Mouse (Mus musculus): ENCODE measurements around the gene Fam71a. TPM values are rescaled to one million over a fixed set of nuclear protein-coding genes. Genes with fewer than 3 reads are reported as not detected.

The Fam71a gene
- polyA plus RNA-seq, 1 experiment from 2014 or later, result not detected

DNA sequence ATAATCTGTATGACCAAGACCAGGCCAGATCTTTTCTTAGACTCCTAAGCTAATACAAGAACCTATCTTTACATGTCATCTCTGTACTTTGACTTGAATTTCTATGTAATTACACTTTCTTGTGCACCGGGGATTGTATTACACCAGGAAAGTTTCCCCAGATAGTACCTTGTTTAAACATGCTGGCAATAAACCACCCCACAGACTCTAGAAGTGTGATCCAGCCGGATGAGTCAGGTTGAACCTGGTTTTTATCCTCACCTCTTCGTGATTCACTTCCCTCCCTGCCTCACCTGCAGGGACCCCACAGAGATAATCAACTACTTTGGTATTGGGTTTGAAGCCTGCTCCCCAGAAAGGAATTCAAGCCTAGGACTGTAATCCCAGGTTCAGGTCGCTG is 29.2 kb downstream of the Fam71a start:
- 57% methylated on average over 4 of the region's 4 CpGs for WGBS
- H3K4me1 ChIP-seq, result 0 out of 2 replicates have a peak, but pooled peaks cover 3% of the 10 kb centered on the region
- no peak overlapping the region for H3K4me2 ChIP-seq (replicated peaks)
- no peak for ATAC-seq (replicated peaks)
- no peaks in the 10 kb centered on the region for H3K36me3 ChIP-seq
- no peak overlapping the region for H3K27ac ChIP-seq (replicated peaks)
- H3K27me3 ChIP-seq, result no peaks in the 10 kb centered on the region
- no peak overlapping the region for H3K9ac ChIP-seq (replicated peaks)
- no peaks in the 10 kb centered on the region for H3K9me3 ChIP-seq
- H3K4me3 ChIP-seq, result no peak overlapping the region

DNA sequence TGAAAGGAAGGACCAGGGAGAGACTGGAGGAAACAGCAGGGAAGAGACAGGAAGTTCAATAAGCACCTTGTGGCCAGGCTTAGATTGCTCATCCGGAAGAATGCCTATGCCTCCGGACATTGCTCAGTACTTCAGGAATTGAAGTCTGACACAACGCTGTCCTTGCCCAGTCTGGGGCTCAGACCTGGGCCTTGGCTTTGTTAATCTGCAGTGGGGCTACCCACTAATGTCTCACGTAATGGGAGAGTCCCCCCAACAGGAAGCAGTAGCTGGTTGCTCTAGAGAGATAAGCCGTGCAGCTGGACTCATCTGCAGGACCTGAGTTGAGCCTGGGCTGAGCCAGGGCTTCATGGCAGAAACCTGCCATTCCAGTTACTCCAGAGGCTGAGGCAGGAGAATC is 31.7 kb downstream of the Fam71a start:
- WGBS, result 75% methylated on average over 5 of the region's 5 CpGs
- ATAC-seq (replicated peaks), result no peak

DNA sequence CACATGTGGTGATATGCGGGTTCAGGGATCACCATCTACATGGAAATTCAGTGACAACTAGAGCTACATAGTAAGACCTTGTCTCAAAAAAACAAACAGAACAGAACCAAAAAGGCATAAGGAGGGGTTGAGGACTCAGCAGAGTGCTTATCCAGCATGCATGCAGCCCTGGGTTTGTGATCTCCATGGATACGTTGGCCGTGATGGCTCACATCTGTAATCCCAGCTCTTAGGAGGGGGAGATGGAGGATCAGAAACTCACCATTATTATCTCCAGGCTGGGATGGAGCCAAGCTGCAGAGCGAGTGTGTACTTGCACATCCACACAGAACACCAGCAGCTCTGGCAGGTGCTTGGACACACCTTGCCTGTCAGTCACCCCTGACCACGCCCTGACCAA is 32.4 kb downstream of the Fam71a start:
- H3K4me1 ChIP-seq, result no peaks in the 10 kb centered on the region
- ATAC-seq (replicated peaks), result no peak
- H3K27ac ChIP-seq (replicated peaks), result no peak overlapping the region
- no peaks in the 10 kb centered on the region for H3K36me3 ChIP-seq
- no peak overlapping the region for H3K4me2 ChIP-seq (replicated peaks)
- WGBS, result 73% methylated on average over 5 of the region's 5 CpGs
- H3K9ac ChIP-seq (replicated peaks), result no peak overlapping the region
- H3K9me3 ChIP-seq, result no peaks in the 10 kb centered on the region
- H3K4me3 ChIP-seq, result no peak overlapping the region
- H3K27me3 ChIP-seq, result no peaks in the 10 kb centered on the region

More for the DNA sequence above, 31.7 kb downstream of the Fam71a start:
- no peak overlapping the region for H3K9ac ChIP-seq (replicated peaks)
- H3K27ac ChIP-seq (replicated peaks), result no peak overlapping the region
- no peaks in the 10 kb centered on the region for H3K36me3 ChIP-seq
- H3K27me3 ChIP-seq, result no peaks in the 10 kb centered on the region
- no peak overlapping the region for H3K4me2 ChIP-seq (replicated peaks)
- H3K9me3 ChIP-seq, result no peaks in the 10 kb centered on the region
- H3K4me3 ChIP-seq, result no peak overlapping the region
- H3K4me1 ChIP-seq, result no peaks in the 10 kb centered on the region

DNA sequence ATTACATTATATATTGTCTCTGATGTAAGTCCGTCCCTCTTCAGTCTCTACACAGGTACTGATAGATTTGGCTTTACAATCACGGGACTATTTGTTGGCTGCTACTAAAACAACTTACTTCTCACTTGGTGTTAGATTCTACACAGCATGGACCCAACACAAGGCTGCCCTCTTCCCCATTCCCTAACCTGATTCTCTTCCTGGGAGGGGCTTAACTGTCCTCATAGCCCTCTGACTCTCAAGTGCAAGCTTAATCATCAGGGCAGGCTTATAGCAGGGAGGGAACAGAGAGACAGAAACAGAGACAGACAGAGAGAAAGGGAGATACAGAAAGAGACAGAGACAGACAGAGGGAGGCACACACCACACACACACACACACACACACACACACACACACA is 32.9 kb downstream of the Fam71a start:
- no peak overlapping the region for H3K4me3 ChIP-seq
- no peaks in the 10 kb centered on the region for H3K36me3 ChIP-seq
- H3K9me3 ChIP-seq, result no peaks in the 10 kb centered on the region
- no peak for ATAC-seq (replicated peaks)
- no peak overlapping the region for H3K27ac ChIP-seq (replicated peaks)
- WGBS, result 88% methylated on average over 2 of the region's 2 CpGs
- H3K4me1 ChIP-seq, result no peaks in the 10 kb centered on the region
- no peaks in the 10 kb centered on the region for H3K27me3 ChIP-seq
- no peak overlapping the region for H3K4me2 ChIP-seq (replicated peaks)
- H3K9ac ChIP-seq (replicated peaks), result no peak overlapping the region

DNA sequence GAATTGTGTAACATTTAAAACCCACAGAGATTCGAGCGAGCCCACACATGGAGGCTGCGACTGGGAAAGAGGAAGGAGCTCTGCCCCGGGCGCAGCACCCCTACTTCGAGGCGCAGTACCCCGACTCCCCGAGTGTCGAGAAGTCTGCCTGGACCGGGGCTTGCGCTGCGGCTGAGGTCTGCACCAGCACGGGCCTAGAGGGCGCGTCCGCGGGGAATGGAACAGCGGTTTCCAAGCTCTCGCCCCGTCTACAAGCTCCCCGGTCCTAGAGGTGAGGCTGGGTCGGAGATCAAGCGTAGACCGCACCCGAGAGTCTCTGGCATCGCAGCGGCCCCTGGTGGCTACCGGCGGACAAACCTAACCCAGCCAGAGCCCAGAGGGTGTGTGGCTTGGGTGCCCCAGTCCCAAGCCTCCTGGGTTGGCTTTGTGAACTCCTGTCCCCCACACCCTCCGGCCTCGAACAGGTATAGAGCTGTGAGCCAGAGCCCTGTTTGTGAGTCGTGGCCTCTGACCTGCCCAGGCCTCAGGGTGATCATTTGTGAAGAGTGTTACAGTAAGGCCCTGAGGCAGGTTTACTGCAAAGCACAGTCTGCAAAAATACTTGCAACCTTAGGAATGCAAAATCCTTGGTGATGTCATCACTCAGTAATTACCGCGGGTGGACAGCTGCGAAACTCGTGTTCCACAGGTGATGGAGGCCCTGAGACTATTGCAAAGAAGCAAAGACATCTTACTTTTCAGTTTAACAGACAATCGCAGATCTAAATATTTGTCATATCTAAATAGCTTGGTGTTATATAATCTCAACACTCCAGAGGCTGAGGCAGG is 38.6 kb downstream of the Fam71a start:
- WGBS, result 15% methylated on average over 38 of the region's 38 CpGs
- H3K4me2 ChIP-seq (replicated peaks), result peak overlapping the region; percentile 37
- H3K9ac ChIP-seq (replicated peaks), result no peak overlapping the region
- H3K27me3 ChIP-seq, result 0 out of 2 replicates have a peak, but pooled peaks cover 3% of the 10 kb centered on the region
- H3K9me3 ChIP-seq, result no peaks in the 10 kb centered on the region
- H3K27ac ChIP-seq (replicated peaks), result no peak overlapping the region
- no peaks in the 10 kb centered on the region; the same call in 1 of the 2 replicates for H3K4me1 ChIP-seq
- peak overlapping the region; percentile 23 for H3K4me3 ChIP-seq
- peak; percentile 72 for ATAC-seq (replicated peaks)
- no peaks in the 10 kb centered on the region for H3K36me3 ChIP-seq

DNA sequence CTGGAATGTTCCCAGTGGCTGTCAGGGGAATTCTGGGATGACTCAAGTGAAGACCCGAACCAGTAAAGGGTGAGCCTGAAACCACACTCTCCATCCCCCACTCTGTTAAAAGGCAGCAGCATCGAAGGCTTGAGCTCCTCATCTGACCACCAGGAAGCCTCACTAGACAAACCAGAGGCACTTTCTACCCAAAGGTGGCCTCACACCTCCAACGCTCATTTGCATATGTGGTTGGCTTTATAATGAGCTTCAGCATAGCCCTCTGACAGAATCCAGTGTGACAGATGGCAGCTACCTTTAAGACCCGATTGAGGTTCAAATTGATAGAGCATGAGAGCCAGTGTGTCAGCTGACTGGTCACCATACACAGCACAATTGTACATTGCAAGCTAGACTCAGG is 40.3 kb downstream of the Fam71a start:
- no peak for ATAC-seq (replicated peaks)
- Histone ChIP-seq H3K4me3 (no peak overlapping the region), H3K36me3 (no peaks in the 10 kb centered on the region), H3K9ac (replicated peaks) (no peak overlapping the region), H3K27ac (replicated peaks) (no peak overlapping the region), H3K9me3 (no peaks in the 10 kb centered on the region), H3K27me3 (0 out of 2 replicates have a peak, but pooled peaks cover 3% of the 10 kb centered on the region), H3K4me1 (no peaks in the 10 kb centered on the region; the same call in 1 of the 2 replicates), H3K4me2 (replicated peaks) (no peak overlapping the region)
- 64% methylated on average over 4 of the region's 4 CpGs for WGBS

DNA sequence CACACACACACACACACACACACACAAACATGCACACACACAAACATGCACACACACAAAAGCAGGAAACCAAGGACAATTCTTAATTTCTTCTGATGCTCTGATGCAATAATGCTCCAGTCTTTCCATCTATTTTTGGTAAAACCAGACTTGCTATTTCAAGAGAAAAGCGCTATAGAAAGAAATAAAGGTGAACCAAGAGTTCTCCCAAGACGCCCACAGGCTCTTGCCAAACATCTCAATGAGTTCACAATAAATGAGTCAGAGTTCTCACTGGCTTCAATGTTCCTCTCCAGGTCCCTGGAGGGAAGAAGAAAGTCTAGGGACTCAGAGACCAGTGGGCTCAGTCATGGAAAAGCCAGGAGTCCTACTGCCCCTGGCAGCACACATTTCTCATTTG is 40.9 kb downstream of the Fam71a start:
- no peaks in the 10 kb centered on the region; the same call in 1 of the 2 replicates for H3K4me1 ChIP-seq
- no peak overlapping the region for H3K27ac ChIP-seq (replicated peaks)
- no peak overlapping the region for H3K4me3 ChIP-seq
- H3K9ac ChIP-seq (replicated peaks), result no peak overlapping the region
- no peak for ATAC-seq (replicated peaks)
- no peak overlapping the region for H3K4me2 ChIP-seq (replicated peaks)
- 90% methylated on average over 2 of the region's 2 CpGs for WGBS
- no peaks in the 10 kb centered on the region for H3K9me3 ChIP-seq
- H3K36me3 ChIP-seq, result no peaks in the 10 kb centered on the region
- 0 out of 2 replicates have a peak, but pooled peaks cover 3% of the 10 kb centered on the region for H3K27me3 ChIP-seq

DNA sequence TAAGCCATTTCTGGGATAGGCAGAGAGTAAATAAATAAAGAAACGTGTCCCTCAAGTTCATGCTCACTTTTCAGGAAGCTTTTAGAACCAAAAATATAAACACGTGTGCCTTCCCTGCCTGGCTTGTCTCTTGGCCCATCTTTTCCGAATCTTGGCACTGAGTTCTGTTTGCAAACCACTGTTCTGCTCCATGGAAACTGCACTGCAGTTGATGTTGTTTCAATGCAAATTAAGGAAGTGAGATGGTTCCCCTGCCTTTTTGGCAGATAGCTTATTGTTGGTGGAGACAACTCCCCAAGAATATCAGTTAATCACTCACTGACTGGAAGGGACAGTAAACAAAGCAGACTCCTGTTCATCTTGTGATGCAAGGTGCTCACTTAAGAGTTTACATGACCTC is 41.9 kb downstream of the Fam71a start:
- 71% methylated on average over 3 of the region's 3 CpGs for WGBS
- H3K4me3 ChIP-seq, result no peak overlapping the region
- ATAC-seq (replicated peaks), result no peak
- H3K27ac ChIP-seq (replicated peaks), result no peak overlapping the region
- H3K9me3 ChIP-seq, result no peaks in the 10 kb centered on the region
- no peaks in the 10 kb centered on the region; the same call in 1 of the 2 replicates for H3K4me1 ChIP-seq
- no peaks in the 10 kb centered on the region for H3K36me3 ChIP-seq
- H3K4me2 ChIP-seq (replicated peaks), result no peak overlapping the region
- H3K27me3 ChIP-seq, result 0 out of 2 replicates have a peak, but pooled peaks cover 3% of the 10 kb centered on the region
- no peak overlapping the region for H3K9ac ChIP-seq (replicated peaks)

DNA sequence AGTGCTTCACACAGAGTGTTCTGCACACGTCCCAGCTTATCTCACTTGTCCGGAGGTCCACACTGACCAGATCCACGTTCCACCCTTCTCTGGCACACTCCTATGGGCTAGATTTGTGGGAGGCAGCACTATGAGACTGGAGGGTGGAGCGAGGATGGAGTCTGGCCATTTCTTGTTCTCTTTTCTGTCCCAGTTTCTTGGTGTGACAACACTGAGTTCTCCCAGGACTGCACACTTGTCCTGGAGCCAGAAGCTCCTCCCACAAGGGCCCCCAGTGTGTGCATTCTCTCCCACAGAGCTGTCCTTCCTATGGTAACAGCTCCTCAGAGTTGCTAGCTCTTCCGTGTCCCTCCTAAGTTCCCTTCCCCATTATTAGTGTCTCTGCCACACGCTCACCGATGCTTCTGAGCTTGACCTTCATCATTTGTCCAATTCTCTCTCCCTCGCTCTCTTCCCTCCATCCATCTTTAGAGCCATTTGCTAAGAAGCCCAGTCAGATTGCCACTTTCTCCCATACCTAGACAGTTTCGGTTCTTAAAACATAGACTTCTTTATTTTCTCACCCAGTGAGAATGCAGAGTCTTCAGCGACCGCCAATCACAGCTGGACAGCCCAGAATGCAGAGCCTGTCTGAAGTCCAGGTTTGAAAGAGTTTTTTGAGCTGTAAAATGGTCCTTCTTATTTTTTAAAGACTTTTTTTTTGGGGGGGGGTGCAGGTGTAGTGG is 48.9 kb downstream of the Fam71a start:
- no peaks in the 10 kb centered on the region for H3K4me1 ChIP-seq
- WGBS, result 83% methylated on average over 11 of the region's 11 CpGs
- H3K9ac ChIP-seq (replicated peaks), result no peak overlapping the region
- H3K27me3 ChIP-seq, result no peaks in the 10 kb centered on the region
- no peaks in the 10 kb centered on the region for H3K9me3 ChIP-seq
- no peak overlapping the region for H3K27ac ChIP-seq (replicated peaks)
- H3K4me3 ChIP-seq, result no peak overlapping the region
- H3K36me3 ChIP-seq, result no peaks in the 10 kb centered on the region
- no peak for ATAC-seq (replicated peaks)
- H3K4me2 ChIP-seq (replicated peaks), result no peak overlapping the region

DNA sequence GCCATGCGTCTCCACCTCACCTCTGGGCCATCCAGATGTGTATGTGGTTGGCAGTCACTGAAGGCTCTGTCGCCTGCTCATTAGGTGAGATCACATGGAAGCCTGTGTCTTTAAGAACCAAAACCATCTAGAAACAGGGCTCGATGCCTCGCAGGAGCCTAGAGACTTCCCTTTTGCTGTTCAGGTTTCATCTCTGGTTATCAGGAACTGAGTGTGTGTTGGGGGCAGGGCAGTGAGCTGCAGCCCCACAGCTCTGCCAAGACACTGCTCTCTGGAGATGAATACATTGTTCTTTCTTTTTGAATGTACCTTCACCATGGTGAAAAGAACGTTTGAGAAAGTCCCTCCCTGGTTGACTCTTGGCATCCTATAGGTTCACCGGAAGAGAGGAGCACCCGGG is 49.7 kb downstream of the Fam71a start:
- Histone ChIP-seq H3K4me1 (no peaks in the 10 kb centered on the region), H3K9me3 (no peaks in the 10 kb centered on the region), H3K4me3 (no peak overlapping the region), H3K27me3 (no peaks in the 10 kb centered on the region), H3K9ac (replicated peaks) (no peak overlapping the region), H3K4me2 (replicated peaks) (no peak overlapping the region), H3K27ac (replicated peaks) (no peak overlapping the region), H3K36me3 (no peaks in the 10 kb centered on the region)
- ATAC-seq (replicated peaks), result no peak
- 83% methylated on average over 7 of the region's 7 CpGs for WGBS
